Mouse (Mus musculus) heart, embryonic 16.5 days (tissue): ENCODE measurements around the gene Tmem129. TPM values are rescaled to one million over a fixed set of nuclear protein-coding genes. Genes with fewer than 3 reads are reported as not detected.

ENCODE experiments used
- ATAC-seq: fragments of 200-750 bp; cut with Nextera tagmentation; replicated peaks from 2 replicates; pipeline ENCODE4 v1.8.0; 2017; ENCODE audit warnings: moderate number of reproducible peaks; ENCODE audit not compliant: insufficient read depth, low FRiP score; ENCODE audit errors: extremely low read depth
- H3K27ac ChIP-seq: fragments of 300-500 bp; sonication (generic); 2 replicates; pipeline ENCODE4 v1.5.1; 2014; ENCODE audit warnings: mild to moderate bottlenecking, low read length, control low read depth, moderate library complexity
- H3K27me3 ChIP-seq: fragments of 300-500 bp; sonication (generic); 2 replicates; pipeline ENCODE4 v1.6.1; 2014; ENCODE audit warnings: low read length, mixed read lengths; ENCODE audit not compliant: control insufficient read depth, insufficient read depth
- H3K36me3 ChIP-seq: fragments of 300-500 bp; sonication (generic); 2 replicates; pipeline ENCODE4 v1.6.1; 2014; ENCODE audit not compliant: control insufficient read depth, insufficient read depth
- H3K4me1 ChIP-seq: fragments of 300-500 bp; sonication (generic); 2 replicates; pipeline ENCODE4 v1.6.1; 2014; ENCODE audit warnings: low read length, mixed read lengths; ENCODE audit not compliant: control insufficient read depth, insufficient read depth
- H3K4me2 ChIP-seq: fragments of 300-500 bp; sonication (generic); 2 replicates; pipeline ENCODE4 v1.6.1; 2014; ENCODE audit warnings: low read depth, mild to moderate bottlenecking, control low read depth, low read length
- H3K4me3 ChIP-seq: fragments of 300-500 bp; sonication (generic); 2 replicates; pipeline ENCODE4 v1.5.1; 2014; ENCODE audit warnings: mild to moderate bottlenecking, control low read depth, low read length
- H3K9ac ChIP-seq: fragments of 300-500 bp; sonication (generic); 2 replicates; pipeline ENCODE4 v1.6.1; 2014; ENCODE audit warnings: low read length, control low read depth
- H3K9me3 ChIP-seq: fragments of 300-500 bp; sonication (generic); replicated peaks from 2 replicates; pipeline ENCODE4 v1.6.1; 2016; ENCODE audit warnings: low read length; ENCODE audit not compliant: control insufficient read depth
- WGBS: fragments of 180-500 bp; shearing (Covaris S2); extraction: QIAGEN DNeasy Blood & Tissue Kit; methylation state at CpG from one replicate; pipeline ENCODE4 v1.1.7; 2014; 5-methylcytosine and 5-hydroxymethylcytosine counted together
- polyA plus RNA-seq: library from polyadenylated mRNA; unstranded; fragments of >200 nt; fragmentation: Nextera tagmentation; extraction: Ambion mirVana; gene quantifications from 2 replicates; pipeline ENCODE4 v1.2.1, GENCODE M21; 2015

Gene Tmem129
- polyA plus RNA-seq, 1 experiment from 2014 or later, result 37.4 TPM

- peaks cover 16% of the 10 kb centered on the region; the same call in 1 of the 2 replicates for H3K36me3 ChIP-seq
- no peak overlapping the region for H3K4me2 ChIP-seq
- H3K9ac ChIP-seq, result no peak overlapping the region
- no peaks in the 10 kb centered on the region for H3K9me3 ChIP-seq
- H3K4me3 ChIP-seq, result no peak overlapping the region
- H3K27ac ChIP-seq, result no peak overlapping the region
- WGBS, result 88% methylated on average over 10 of the region's 10 CpGs
- H3K4me1 ChIP-seq, result peaks cover 39% of the 10 kb centered on the region
- H3K27me3 ChIP-seq, result no peaks in the 10 kb centered on the region
- no peak for ATAC-seq
Measured at GRCm38 (mm10) chr5:33655251-33655840, 2.9 kb downstream of the Tmem129 start.

GRCm38 (mm10) chr5:33654424-33654823 lies 3.8 kb downstream of the Tmem129 start:
- no peak overlapping the region for H3K27ac ChIP-seq
- no peak overlapping the region for H3K4me2 ChIP-seq
- no peak overlapping the region for H3K9ac ChIP-seq
- WGBS, result 91% methylated on average over 13 of the region's 13 CpGs
- no peaks in the 10 kb centered on the region for H3K27me3 ChIP-seq
- peaks cover 40% of the 10 kb centered on the region for H3K4me1 ChIP-seq
- no peak overlapping the region for H3K4me3 ChIP-seq
- no peak for ATAC-seq
- H3K9me3 ChIP-seq, result no peaks in the 10 kb centered on the region
- peaks cover 18% of the 10 kb centered on the region; the same call in 1 of the 2 replicates for H3K36me3 ChIP-seq

- no peaks in the 10 kb centered on the region for H3K27me3 ChIP-seq
- H3K36me3 ChIP-seq, result peaks cover 28% of the 10 kb centered on the region
- 4% methylated on average over 9 of the region's 9 CpGs for WGBS
- H3K9ac ChIP-seq, result peak overlapping the region; percentile 73
- ATAC-seq, result no peak
- no peaks in the 10 kb centered on the region for H3K9me3 ChIP-seq
- H3K27ac ChIP-seq, result peak overlapping the region; percentile 80
- H3K4me3 ChIP-seq, result peak overlapping the region; percentile 68
- peaks cover 32% of the 10 kb centered on the region for H3K4me1 ChIP-seq
- H3K4me2 ChIP-seq, result peak overlapping the region; percentile 74
Measured at GRCm38 (mm10) chr5:33652783-33653173, 5.4 kb downstream of the Tmem129 start.

- Histone ChIP-seq H3K4me2 (peak within 1 kb of the TSS; percentile 74), H3K27ac (peak within 1 kb of the TSS; percentile 87), H3K9me3 (no peaks in the 10 kb centered on the region), H3K36me3 (peaks cover 34% of the 10 kb centered on the region), H3K4me1 (peaks cover 32% of the 10 kb centered on the region), H3K27me3 (no peaks in the 10 kb centered on the region), H3K4me3 (peak within 1 kb of the TSS; percentile 68), H3K9ac (peak within 1 kb of the TSS; percentile 73)
- WGBS, result under 1% methylated on average over 82 of the region's 82 CpGs
- ATAC-seq, result peak; percentile 96
Measured at GRCm38 (mm10) chr5:33651921-33652782, 6.1 kb downstream of the Tmem129 start, which contains the start of gene Slbp. Gene Slbp, minus strand, starts transcription at chr5:33652574.

DNA sequence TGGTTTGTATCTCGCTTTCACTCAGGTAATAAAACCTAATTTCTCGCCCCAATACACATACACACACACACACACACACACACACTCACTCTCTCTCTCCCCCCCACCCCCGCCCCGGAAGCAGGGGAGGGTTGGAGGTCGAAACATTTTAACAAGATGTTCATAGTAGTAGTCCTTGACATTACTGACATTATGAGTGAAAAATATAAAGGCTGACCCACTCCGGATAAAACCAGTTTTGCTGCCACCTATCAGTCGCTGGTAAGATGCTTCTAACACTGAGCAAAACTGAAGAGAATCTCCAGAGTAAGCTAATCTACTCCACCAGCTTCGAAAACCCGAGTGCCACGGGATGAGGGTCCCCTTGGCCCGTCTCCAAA lies 6.7 kb downstream of the Tmem129 start:
- Histone ChIP-seq H3K27me3 (no peaks in the 10 kb centered on the region), H3K4me3 (peak overlapping the region; percentile 68), H3K27ac (peak overlapping the region; percentile 87), H3K36me3 (peaks cover 38% of the 10 kb centered on the region), H3K4me2 (peak overlapping the region; percentile 74), H3K4me1 (peaks cover 27% of the 10 kb centered on the region), H3K9me3 (no peaks in the 10 kb centered on the region), H3K9ac (peak overlapping the region; percentile 69)
- no peak for ATAC-seq
- under 1% methylated on average over 11 of the region's 11 CpGs for WGBS

- Histone ChIP-seq H3K4me3 (peak overlapping the region; percentile 68), H3K4me2 (peak overlapping the region; percentile 74), H3K36me3 (peaks cover 43% of the 10 kb centered on the region), H3K4me1 (peaks cover 23% of the 10 kb centered on the region), H3K9me3 (no peaks in the 10 kb centered on the region), H3K9ac (peak overlapping the region; percentile 69), H3K27ac (peak overlapping the region; percentile 87), H3K27me3 (no peaks in the 10 kb centered on the region)
- ATAC-seq, result no peak
- WGBS, result 12% methylated on average over 2 of the region's 2 CpGs
Measured at GRCm38 (mm10) chr5:33651017-33651416, 7.2 kb downstream of the Tmem129 start.

DNA sequence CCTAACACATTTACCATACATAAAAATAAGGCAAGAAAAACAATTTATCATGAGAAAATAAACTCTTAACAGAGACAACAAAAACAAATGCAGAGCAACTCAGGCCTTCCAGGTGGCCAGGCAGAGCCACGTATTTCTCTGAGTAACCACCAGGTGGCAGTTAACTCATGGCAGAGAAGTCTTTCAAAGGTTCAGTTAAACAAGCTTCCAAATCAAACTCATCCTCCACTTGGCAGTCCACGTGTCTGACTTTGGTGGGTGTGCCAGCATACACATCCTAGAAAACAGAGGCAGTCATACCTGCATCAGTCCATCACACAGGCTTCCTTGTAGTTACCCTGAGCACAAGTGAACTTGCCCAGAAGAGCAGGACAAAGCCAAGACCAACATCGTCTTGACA lies 17.6 kb downstream of the Tmem129 start:
- no peaks in the 10 kb centered on the region for H3K27me3 ChIP-seq
- H3K4me3 ChIP-seq, result no peak overlapping the region
- no peak overlapping the region for H3K27ac ChIP-seq
- ATAC-seq, result no peak
- H3K4me2 ChIP-seq, result no peak overlapping the region
- H3K4me1 ChIP-seq, result no peaks in the 10 kb centered on the region
- no peak overlapping the region for H3K9ac ChIP-seq
- no peaks in the 10 kb centered on the region for H3K9me3 ChIP-seq
- peaks cover 59% of the 10 kb centered on the region for H3K36me3 ChIP-seq
- 37% methylated on average over 3 of the region's 3 CpGs for WGBS

GRCm38 (mm10) chr5:33638826-33639225 lies 19.4 kb downstream of the Tmem129 start:
- no peaks in the 10 kb centered on the region for H3K27me3 ChIP-seq
- no peaks in the 10 kb centered on the region for H3K9me3 ChIP-seq
- peaks cover 46% of the 10 kb centered on the region for H3K36me3 ChIP-seq
- H3K4me1 ChIP-seq, result no peaks in the 10 kb centered on the region
- H3K4me3 ChIP-seq, result no peak overlapping the region
- ATAC-seq, result no peak
- no peak overlapping the region for H3K27ac ChIP-seq
- no peak overlapping the region for H3K9ac ChIP-seq
- no peak overlapping the region for H3K4me2 ChIP-seq
- 48% methylated on average over 4 of the region's 4 CpGs for WGBS
